Mouse (Mus musculus) neural tube, embryonic 10.5 days (tissue): ENCODE results near the gene Nfib.

Experiments
- DNase-seq: peaks from one replicate; pipeline ENCODE4 v3.0.0-alpha.2; 2017; ENCODE audit warnings: low spot score; ENCODE audit errors: extremely low spot score

Nfib gene

GRCm38 (mm10) chr4:82593681-82594666 is 111.6 kb downstream of the Nfib start:
- DNase-seq = no peak

GRCm38 (mm10) chr4:82592086-82593030 is 113.2 kb downstream of the Nfib start:
- no peak for DNase-seq

- peak; percentile 38 for DNase-seq
Measured at GRCm38 (mm10) chr4:82589345-82589890, 116.1 kb downstream of the Nfib start.

- DNase-seq = no peak
Measured at GRCm38 (mm10) chr4:82588718-82589117, 116.8 kb downstream of the Nfib start.

GRCm38 (mm10) chr4:82587146-82587870 is 118.2 kb downstream of the Nfib start:
- no peak for DNase-seq

GRCm38 (mm10) chr4:82586637-82587036 is 118.9 kb downstream of the Nfib start:
- DNase-seq = no peak

- DNase-seq = no peak
Measured at GRCm38 (mm10) chr4:82585536-82585935, 120.0 kb downstream of the Nfib start.

GRCm38 (mm10) chr4:82585056-82585455 is 120.5 kb downstream of the Nfib start:
- no peak for DNase-seq

GRCm38 (mm10) chr4:82584548-82584947 is 121.0 kb downstream of the Nfib start:
- DNase-seq = no peak

GRCm38 (mm10) chr4:82573291-82573605 is 132.3 kb downstream of the Nfib start:
- no peak for DNase-seq

- DNase-seq = no peak
Measured at GRCm38 (mm10) chr4:82572410-82573290, 132.9 kb downstream of the Nfib start.

- DNase-seq = no peak
Measured at GRCm38 (mm10) chr4:82558816-82559215, 146.7 kb downstream of the Nfib start.

GRCm38 (mm10) chr4:82555673-82556171 is 149.8 kb downstream of the Nfib start:
- no peak for DNase-seq

GRCm38 (mm10) chr4:82553658-82554057 is 151.9 kb downstream of the Nfib start:
- DNase-seq = no peak

- DNase-seq = no peak
Measured at GRCm38 (mm10) chr4:82552238-82552637, 153.3 kb downstream of the Nfib start.

GRCm38 (mm10) chr4:82549762-82550380 is 155.7 kb downstream of the Nfib start:
- no peak for DNase-seq

- DNase-seq = no peak
Measured at GRCm38 (mm10) chr4:82548247-82548646, 157.3 kb downstream of the Nfib start.

- DNase-seq = no peak
Measured at GRCm38 (mm10) chr4:82543936-82544335, 161.6 kb downstream of the Nfib start.

GRCm38 (mm10) chr4:82543398-82543740 is 162.2 kb downstream of the Nfib start:
- no peak for DNase-seq
